Mouse (Mus musculus) stomach, postnatal 0 days (tissue): ENCODE measurements around the gene Lgals4.

Source experiments
- CTCF ChIP-seq: IDR thresholded peaks from 2 replicates; pipeline ENCODE4 v1.5.1; 2016; ENCODE audit warnings: antibody characterized with exemption, low read depth, mild to moderate bottlenecking, moderate library complexity
- EP300 ChIP-seq: optimal IDR thresholded peaks from 2 replicates; pipeline ENCODE3; 2016; ENCODE audit warnings: antibody characterized with exemption

DNA sequence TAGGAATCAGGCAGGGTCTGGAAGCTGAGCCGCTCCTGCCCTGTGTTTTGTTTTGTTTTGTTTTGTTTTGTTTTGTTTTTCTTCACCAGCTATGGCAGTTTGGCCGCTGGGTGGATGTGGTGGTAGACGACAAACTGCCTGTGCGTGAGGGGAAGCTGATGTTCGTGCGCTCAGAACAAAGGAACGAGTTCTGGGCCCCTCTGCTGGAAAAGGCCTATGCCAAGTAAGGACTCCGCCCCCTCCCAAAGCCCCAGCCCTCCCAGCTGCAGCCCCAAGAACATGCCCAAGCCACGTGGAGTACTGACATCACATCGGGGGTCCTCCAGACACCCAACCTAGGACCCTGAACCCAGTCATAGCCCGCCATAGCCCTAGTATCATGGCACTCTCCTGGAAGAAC is 49.4 kb downstream of the Lgals4 start:
- TF ChIP-seq CTCF (no peak), EP300 (no peak)
